Mouse (Mus musculus): ENCODE data around the gene Lrig1. TPM values are rescaled to one million over a fixed set of nuclear protein-coding genes. Genes with fewer than 3 reads are reported as not detected.
A peak's percentile ranks its signal among the peaks of the same experiment; 100 is the strongest.

Lrig1 gene
- total RNA-seq, 1 experiment from 2014 or later: 18.5 TPM

GRCm38 (mm10) chr6:94698509-94699172 is 1.3 kb downstream of the Lrig1 start:
- no peak for DNase-seq

- DNase-seq: no peak
Measured at GRCm38 (mm10) chr6:94697423-94697822, 2.5 kb downstream of the Lrig1 start.

GRCm38 (mm10) chr6:94696182-94697080 is 3.5 kb downstream of the Lrig1 start:
- DNase-seq: no peak

GRCm38 (mm10) chr6:94695121-94695930 is 4.6 kb downstream of the Lrig1 start:
- no peak for DNase-seq

GRCm38 (mm10) chr6:94694481-94694880 is 5.5 kb downstream of the Lrig1 start:
- no peak for DNase-seq

GRCm38 (mm10) chr6:94693091-94693490 is 6.9 kb downstream of the Lrig1 start:
- DNase-seq: no peak

- DNase-seq: no peak
Measured at GRCm38 (mm10) chr6:94692003-94692402, 8.0 kb downstream of the Lrig1 start.

GRCm38 (mm10) chr6:94690247-94690646 is 9.7 kb downstream of the Lrig1 start:
- no peak for DNase-seq

GRCm38 (mm10) chr6:94688722-94689121 is 11.2 kb downstream of the Lrig1 start:
- no peak for DNase-seq

- DNase-seq: no peak
Measured at GRCm38 (mm10) chr6:94686048-94686447, 13.9 kb downstream of the Lrig1 start.

- DNase-seq: no peak
Measured at GRCm38 (mm10) chr6:94685611-94686010, 14.3 kb downstream of the Lrig1 start.

- DNase-seq: peak; percentile 9
Measured at GRCm38 (mm10) chr6:94684844-94685557, 15.0 kb downstream of the Lrig1 start.

- DNase-seq: no peak
Measured at GRCm38 (mm10) chr6:94683701-94684100, 16.3 kb downstream of the Lrig1 start.

- no peak for DNase-seq
Measured at GRCm38 (mm10) chr6:94682270-94682618, 17.7 kb downstream of the Lrig1 start.

- DNase-seq: no peak
Measured at GRCm38 (mm10) chr6:94681446-94682269, 18.3 kb downstream of the Lrig1 start.

GRCm38 (mm10) chr6:94680760-94681445 is 19.1 kb downstream of the Lrig1 start:
- no peak for DNase-seq

- no peak for DNase-seq
Measured at GRCm38 (mm10) chr6:94679249-94679648, 20.7 kb downstream of the Lrig1 start.

GRCm38 (mm10) chr6:94678377-94679164 is 21.4 kb downstream of the Lrig1 start:
- DNase-seq: no peak

- no peak for DNase-seq
Measured at GRCm38 (mm10) chr6:94677448-94677847, 22.5 kb downstream of the Lrig1 start.

- DNase-seq: no peak
Measured at GRCm38 (mm10) chr6:94676840-94677239, 23.1 kb downstream of the Lrig1 start.

Data from adrenal gland, postnatal 14 days (tissue).